9 mouse cellular contexts compared by ENCODE assay signal in genomic region chr10:116018480-116018891, GRCm38 (mm10). TPM values are rescaled to one million over a fixed set of nuclear protein-coding genes. Genes with fewer than 3 reads are reported as not detected.
DNase-seq lines count a peak whose midpoint lies in the region; ATAC-seq and TF ChIP-seq lines count a peak whose summit lies in the region.
"Had no signal": no experiment of that assay in that cellular context is flagged by ENCODE, and none has a peak within 500 bp of the region (broad histone marks: within the 10 kb centered on the region; RNA-seq: fewer than 3 reads in every experiment).

No protein-coding gene starts in this region.

- TF ChIP-seq CTCF in cortical plate, adult 2 months (IDR thresholded peaks at IDR 0.05; ENCODE audit: extremely low read depth, insufficient read depth, low read length): no peak

- no peak overlapping the region for H3K27ac ChIP-seq in heart, embryonic 15.5 days
- H3K27ac ChIP-seq in cortical plate, adult 2 months (ENCODE audit: insufficient read depth, low read length): peak overlapping the region; percentile 61; the same call in 1 of the 2 replicates
- peak overlapping the region; percentile 89 for H3K27ac ChIP-seq in hindbrain, embryonic 13.5 days
- H3K27ac ChIP-seq in midbrain, embryonic 13.5 days: peak overlapping the region; percentile 68

- DNase-seq in heart, postnatal 14 days: no peak
- no peak for DNase-seq in retina, postnatal 1 day
- no peak for DNase-seq in cerebellum, adult 9-11 months
- DNase-seq in spleen, postnatal 4 days (ENCODE audit: low spot score in 2 of 2): no peak

- H3K36me3 ChIP-seq in heart, embryonic 15.5 days: no peaks in the 10 kb centered on the region
- H3K36me3 ChIP-seq in hindbrain, embryonic 13.5 days: no peaks in the 10 kb centered on the region
- no peaks in the 10 kb centered on the region for H3K36me3 ChIP-seq in midbrain, embryonic 13.5 days

- H3K4me2 ChIP-seq in heart, embryonic 15.5 days: peak overlapping the region; percentile 66
- H3K4me2 ChIP-seq in hindbrain, embryonic 13.5 days: peak overlapping the region; percentile 70
- peak overlapping the region; percentile 86 for H3K4me2 ChIP-seq in midbrain, embryonic 13.5 days (replicated peaks)

- intact Hi-C loops in heart, postnatal 14 days (cut with DNase I): no loop called here

- TF ChIP-seq POLR2A in cortical plate, adult 2 months (IDR thresholded peaks at IDR 0.05; ENCODE audit: extremely low read depth, insufficient read depth, low read length): no peak

- H3K4me1 ChIP-seq in heart, embryonic 15.5 days (replicated peaks): peaks cover 18% of the 10 kb centered on the region
- H3K4me1 ChIP-seq in cortical plate, adult 2 months (ENCODE audit: control insufficient read depth, insufficient read depth, low read length): no peaks in the 10 kb centered on the region
- peaks cover 11% of the 10 kb centered on the region for H3K4me1 ChIP-seq in hindbrain, embryonic 13.5 days (replicated peaks)
- H3K4me1 ChIP-seq in midbrain, embryonic 13.5 days (replicated peaks): peaks cover 18% of the 10 kb centered on the region

- H3K27me3 ChIP-seq in heart, embryonic 15.5 days: peaks cover 11% of the 10 kb centered on the region; the same call in 1 of the 2 replicates
- no peaks in the 10 kb centered on the region for H3K27me3 ChIP-seq in hindbrain, embryonic 13.5 days
- no peaks in the 10 kb centered on the region for H3K27me3 ChIP-seq in midbrain, embryonic 13.5 days

- no peaks in the 10 kb centered on the region for H3K9me3 ChIP-seq in heart, embryonic 15.5 days (replicated peaks)
- no peaks in the 10 kb centered on the region for H3K9me3 ChIP-seq in hindbrain, embryonic 13.5 days
- H3K9me3 ChIP-seq in midbrain, embryonic 13.5 days: no peaks in the 10 kb centered on the region

- H3K9ac ChIP-seq in heart, embryonic 15.5 days: no peak overlapping the region
- H3K9ac ChIP-seq in hindbrain, embryonic 13.5 days: peak overlapping the region; percentile 80
- H3K9ac ChIP-seq in midbrain, embryonic 13.5 days (replicated peaks): peak overlapping the region; percentile 73

- H3K4me3 ChIP-seq in heart, embryonic 15.5 days: peak overlapping the region; percentile 39
- peak overlapping the region; percentile 82 for H3K4me3 ChIP-seq in cortical plate, adult 2 months (ENCODE audit: insufficient read depth, low read length)
- H3K4me3 ChIP-seq in hindbrain, embryonic 13.5 days: peak overlapping the region; percentile 62
- peak overlapping the region; percentile 67 for H3K4me3 ChIP-seq in midbrain, embryonic 13.5 days (replicated peaks)

- WGBS in heart, embryonic 15.5 days: 2% methylated on average over 17 of the region's 17 CpGs
- under 1% methylated on average over 17 of the region's 17 CpGs for WGBS in hindbrain, embryonic 13.5 days
- under 1% methylated on average over 17 of the region's 17 CpGs for WGBS in midbrain, embryonic 13.5 days

- ATAC-seq in heart, embryonic 15.5 days (replicated peaks; ENCODE audit: insufficient number of reproducible peaks, insufficient read depth, low FRiP score, low read depth): 0 out of 2 replicates have a peak, but pooled peaks have one; percentile 14
- ATAC-seq in hindbrain, embryonic 13.5 days (ENCODE audit: low FRiP score): peak; percentile 84
- ATAC-seq in midbrain, embryonic 13.5 days: peak; percentile 84

RNA-seq across cellular contexts. Expression of gene Ptprr, which starts 0.5 kb away (rescaled TPM):
- 0.31 and 0.53 TPM in 2 replicates for polyA plus RNA-seq in heart, embryonic 15.5 days (2015; fragmentation: Nextera tagmentation; extraction: Ambion mirVana)
- total RNA-seq in heart, postnatal 14 days (2021): 1 to 10 TPM; 1.9 TPM
- polyA plus RNA-seq in cortical plate, adult 2 months (2012; rRNA removed): 11.8 and 12.2 TPM in 2 replicates
- 15.0 and 15.2 TPM in 2 replicates for polyA plus RNA-seq in hindbrain, embryonic 13.5 days (2015; fragmentation: Nextera tagmentation; extraction: Ambion mirVana)
- polyA plus RNA-seq in midbrain, embryonic 13.5 days (2015; fragmentation: Nextera tagmentation; extraction: Ambion mirVana): 7.6 and 9.0 TPM in 2 replicates
- total RNA-seq: MEL had no signal

Comparison
In these comparisons a context has a peak if more than half of its experiments do, and no peak if none do; other contexts are left out.
1. ATAC-seq: peak in every context shown above with its lines; median percentile 84 in hindbrain, embryonic 13.5 days; 84 in midbrain, embryonic 13.5 days; 14 in heart, embryonic 15.5 days.